Mouse (Mus musculus) ovary, postnatal 10 days (tissue): ENCODE measurements around the gene Nms.

ENCODE experiments used
- DNase-seq: peaks from one replicate; pipeline ENCODE4 v3.0.0; 2022; ENCODE audit warnings: low spot score

Gene Nms

DNA sequence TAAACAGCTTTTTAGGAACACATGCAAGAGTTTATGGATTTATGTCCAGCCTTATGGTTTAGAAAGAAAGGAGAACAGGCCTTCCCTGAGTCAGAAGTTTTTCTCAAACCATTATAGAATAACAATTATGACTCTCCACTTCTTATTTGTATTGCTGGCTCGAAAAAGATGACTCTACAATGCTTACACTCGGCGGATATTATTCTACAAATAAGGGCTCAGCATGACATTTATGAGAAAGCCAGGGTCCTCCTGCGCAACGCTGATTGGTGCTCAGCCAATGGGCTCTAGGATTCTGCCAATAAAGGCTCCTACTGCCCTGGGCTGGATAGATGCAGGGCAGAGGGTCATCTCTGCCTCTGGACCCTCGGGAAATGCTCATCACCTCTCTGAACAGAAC, at the start of gene Nms:
Nms (plus strand) TSS at position 301 of the 400 bp plus-strand sequence.
- DNase-seq, result no peak

GRCm38 (mm10) chr1:38891444-38891843, 47.5 kb upstream of the Nms start:
- DNase-seq, result no peak

DNA sequence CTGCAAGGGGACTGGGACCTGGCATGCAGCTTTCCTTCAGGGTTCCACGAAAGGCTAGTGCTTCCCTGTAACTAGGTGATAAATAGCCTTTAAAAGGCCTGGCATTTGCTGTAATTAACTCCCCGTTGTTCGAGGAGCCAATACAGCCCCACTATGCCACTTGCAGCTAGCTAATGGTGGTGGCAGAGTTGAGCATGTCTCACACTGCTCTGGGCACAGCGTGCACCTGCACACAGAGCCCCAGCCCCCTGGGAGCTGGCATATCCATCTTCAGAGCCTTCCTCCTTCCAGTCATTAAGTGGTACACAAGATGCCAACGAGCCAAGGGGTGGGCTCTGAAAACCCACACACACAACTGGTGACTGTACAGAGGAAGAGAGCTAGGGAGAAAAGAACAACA, 45.9 kb upstream of the Nms start:
- DNase-seq, result no peak

DNA sequence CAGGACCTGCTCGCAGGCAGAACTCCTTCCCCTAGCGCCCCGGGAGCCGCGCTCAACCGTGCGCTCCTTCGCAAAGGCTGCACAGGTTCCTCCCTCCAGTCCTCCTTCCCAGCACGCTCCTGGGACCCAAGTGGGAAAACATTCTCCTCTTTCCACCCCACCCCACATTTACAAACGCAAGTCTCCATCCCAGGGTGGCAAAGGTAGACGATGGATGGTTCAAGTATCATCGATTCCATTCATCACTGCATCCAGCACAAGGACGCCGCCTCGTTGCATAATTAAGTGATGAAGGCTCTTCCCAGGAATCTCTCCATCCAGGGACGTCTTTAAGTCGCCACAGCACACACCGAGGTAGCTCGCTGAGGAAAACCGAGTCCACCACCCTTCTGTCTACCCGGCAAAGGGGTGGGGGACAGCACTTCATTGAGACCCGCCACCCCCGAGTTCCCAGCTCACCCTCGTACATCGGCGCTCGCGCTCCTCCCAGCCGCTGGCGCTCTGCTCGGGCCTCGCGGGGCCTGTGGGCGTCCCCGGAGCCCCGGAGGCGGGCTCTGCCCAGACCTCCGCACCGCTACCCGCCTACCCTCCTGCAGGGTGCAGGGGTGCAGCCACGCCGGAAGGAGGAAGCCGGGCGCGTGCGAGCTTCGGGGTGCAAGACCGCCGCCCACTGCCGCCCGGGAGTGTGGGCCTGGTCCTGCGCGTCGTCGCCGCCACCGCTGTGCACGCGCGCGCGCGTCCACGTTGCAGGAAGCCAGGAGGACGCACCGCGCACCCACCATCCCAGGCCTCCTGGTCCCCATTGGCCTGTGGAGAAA, 41.3 kb upstream of the Nms start, which contains the start of gene Chst10:
Chst10 (minus strand) TSS at position 731 of the 818 bp plus-strand sequence.
- peak; percentile 31 for DNase-seq

DNA sequence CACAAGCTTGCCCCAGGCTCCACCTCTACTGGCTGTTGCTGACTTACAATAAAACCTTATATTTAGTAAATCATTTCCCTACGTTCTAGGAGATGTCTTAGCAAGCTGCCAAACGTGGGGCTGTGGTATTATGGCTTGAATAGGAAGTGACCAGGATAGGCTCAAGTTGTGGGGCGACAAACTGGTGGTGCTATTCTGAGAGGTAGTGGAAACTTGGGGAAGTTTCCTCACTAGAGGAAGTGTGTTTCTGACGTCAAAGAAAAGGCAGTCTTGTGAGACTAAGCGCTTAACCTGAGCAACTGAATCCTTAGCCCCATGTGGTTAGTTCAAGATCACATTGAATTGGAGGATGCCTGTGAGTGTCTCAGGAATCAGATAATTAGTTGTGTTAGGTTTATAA, 36.4 kb upstream of the Nms start:
- DNase-seq, result no peak

- DNase-seq, result no peak
These were observed 35.0 kb upstream of the Nms start for GRCm38 (mm10) chr1:38903985-38904384.

GRCm38 (mm10) chr1:38928996-38929395, 10.0 kb upstream of the Nms start:
- DNase-seq, result no peak

DNA sequence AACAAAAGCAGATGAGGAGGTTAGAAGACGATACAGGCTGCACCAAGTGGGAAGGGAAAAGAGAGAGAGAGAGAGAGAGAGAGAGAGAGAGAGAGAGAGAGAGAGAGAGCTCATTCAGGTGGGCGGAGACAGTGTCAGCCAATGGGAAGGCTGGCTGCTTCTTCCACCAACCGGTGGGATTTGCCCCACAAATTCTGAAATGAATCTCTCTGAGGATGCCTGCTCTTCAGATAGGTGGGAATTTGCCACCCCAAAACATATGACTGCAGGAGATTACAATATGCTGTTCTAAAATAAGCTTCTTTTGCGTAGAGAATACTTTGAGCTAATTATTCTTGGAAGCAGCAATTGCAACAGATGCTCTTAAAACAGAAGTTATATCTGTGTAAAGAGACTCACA, 9.5 kb upstream of the Nms start:
- no peak for DNase-seq

GRCm38 (mm10) chr1:38930767-38931166, 8.2 kb upstream of the Nms start:
- DNase-seq, result no peak

DNA sequence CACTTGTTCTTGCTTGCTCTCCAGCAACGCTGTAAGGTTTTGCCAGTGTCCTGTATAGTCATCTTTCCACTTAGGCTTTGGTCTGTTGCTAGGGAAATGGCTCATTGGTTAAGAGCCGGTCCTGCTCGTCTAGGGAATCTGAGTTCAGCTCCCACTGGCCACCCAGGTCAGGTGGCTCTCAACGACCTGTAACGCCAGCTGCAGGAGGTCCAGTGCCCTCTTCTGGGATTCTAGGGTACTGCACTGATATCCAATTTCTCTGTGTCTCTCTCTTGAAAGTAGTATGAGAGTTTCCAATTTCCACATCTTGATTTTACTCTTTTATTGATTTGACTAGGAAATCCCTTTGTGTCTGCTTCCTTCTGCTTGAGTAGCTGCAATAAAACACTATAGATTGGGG, 4.3 kb upstream of the Nms start:
- DNase-seq, result no peak

- DNase-seq, result no peak
These were observed 2.2 kb upstream of the Nms start for GRCm38 (mm10) chr1:38936780-38937179.

DNA sequence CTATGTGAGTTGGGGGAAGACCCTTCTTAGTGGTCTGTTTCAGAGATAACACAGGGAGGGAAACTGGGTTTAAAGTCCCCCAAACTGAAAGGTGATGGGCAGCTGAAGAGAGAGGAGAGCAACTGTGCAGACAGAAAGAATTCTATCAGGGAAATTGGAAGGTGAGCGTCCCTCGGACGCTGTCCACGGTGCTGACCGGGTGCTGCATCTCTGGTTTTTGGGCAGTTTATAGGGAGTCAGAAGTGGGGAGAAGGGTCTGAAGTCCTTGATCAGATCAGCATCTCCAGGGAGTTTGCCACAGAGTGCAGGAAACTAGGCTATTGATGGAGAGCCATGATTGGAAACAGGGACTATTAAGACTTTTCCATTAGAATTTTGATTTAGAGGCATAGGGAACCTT, 659 bp downstream of the Nms start:
- no peak for DNase-seq

DNA sequence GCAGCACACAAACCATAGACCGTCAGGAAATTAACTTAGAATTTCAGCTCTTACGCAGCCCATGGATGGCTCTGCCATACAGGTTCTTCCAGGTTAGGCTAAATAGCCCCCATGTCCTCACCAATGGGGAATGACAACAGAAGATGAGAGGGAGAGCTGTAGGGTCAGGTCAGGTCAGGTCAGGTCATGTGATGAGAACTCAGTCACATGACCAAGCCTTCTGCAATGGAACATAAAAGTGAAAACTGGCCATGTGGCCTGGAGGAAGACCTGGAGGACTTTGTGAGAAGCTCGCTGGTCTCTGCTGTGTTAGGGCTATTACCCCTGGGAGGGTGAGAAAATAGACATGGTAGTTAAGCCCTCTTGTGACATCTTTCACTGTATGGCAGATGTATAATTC, 17.5 kb downstream of the Nms start:
- DNase-seq, result no peak

GRCm38 (mm10) chr1:38969116-38969515, 30.2 kb downstream of the Nms start:
- DNase-seq, result no peak

GRCm38 (mm10) chr1:38971712-38972111, 32.8 kb downstream of the Nms start:
- DNase-seq, result no peak

DNA sequence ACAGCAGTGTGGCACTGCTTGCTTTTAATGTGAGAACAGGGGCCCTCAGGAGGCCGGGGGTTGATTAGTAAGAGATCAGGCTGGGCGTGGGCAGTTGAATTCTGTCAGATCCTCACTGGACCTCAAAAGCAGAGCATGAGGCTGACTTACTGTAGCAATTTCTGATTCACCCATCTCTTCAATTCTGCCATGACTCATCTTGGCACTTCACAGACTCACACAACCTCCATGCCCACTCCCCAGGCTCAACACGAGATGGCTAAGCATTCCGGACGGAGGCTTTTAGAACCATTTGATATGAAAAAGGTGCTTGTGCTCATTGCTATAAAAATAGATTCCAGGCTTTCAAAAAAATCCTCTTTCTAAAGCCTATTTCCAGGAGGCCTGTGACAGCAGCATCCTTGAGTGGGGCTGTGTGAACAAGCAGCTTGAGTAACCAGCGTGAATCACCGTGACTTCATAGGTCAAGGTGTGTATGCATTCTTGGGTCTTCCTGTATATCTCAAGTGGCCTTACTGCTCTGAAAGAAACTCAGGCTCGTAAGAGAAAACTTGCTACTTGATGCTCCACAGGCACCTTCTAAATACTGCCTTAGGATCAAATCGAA, 34.1 kb downstream of the Nms start:
- no peak for DNase-seq

- DNase-seq, result no peak
These were observed 41.0 kb downstream of the Nms start for GRCm38 (mm10) chr1:38979953-38980352.

GRCm38 (mm10) chr1:38983870-38984269, 44.9 kb downstream of the Nms start:
- DNase-seq, result no peak

DNA sequence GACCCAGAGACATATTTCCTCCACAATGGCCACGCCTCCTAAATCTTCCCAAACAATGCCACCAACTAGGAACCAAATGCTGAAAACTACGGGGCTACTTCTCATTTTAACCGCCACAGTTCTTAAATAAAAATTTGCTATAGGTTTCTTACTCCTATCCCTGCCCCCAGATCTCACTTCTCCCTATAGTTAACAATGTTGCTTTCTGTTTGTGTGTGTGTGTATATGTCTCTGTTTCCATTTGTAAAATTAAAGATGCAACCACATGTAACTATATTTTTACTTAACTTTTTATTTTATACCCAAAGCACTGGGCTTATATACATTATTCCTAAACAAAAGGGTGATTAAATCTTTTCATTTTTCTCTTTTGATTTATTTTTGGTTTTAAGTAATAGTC, 46.4 kb downstream of the Nms start, which contains the start of gene Pdcl3:
Pdcl3 (plus strand) TSS at position 301 of the 400 bp plus-strand sequence.
- DNase-seq, result no peak

DNA sequence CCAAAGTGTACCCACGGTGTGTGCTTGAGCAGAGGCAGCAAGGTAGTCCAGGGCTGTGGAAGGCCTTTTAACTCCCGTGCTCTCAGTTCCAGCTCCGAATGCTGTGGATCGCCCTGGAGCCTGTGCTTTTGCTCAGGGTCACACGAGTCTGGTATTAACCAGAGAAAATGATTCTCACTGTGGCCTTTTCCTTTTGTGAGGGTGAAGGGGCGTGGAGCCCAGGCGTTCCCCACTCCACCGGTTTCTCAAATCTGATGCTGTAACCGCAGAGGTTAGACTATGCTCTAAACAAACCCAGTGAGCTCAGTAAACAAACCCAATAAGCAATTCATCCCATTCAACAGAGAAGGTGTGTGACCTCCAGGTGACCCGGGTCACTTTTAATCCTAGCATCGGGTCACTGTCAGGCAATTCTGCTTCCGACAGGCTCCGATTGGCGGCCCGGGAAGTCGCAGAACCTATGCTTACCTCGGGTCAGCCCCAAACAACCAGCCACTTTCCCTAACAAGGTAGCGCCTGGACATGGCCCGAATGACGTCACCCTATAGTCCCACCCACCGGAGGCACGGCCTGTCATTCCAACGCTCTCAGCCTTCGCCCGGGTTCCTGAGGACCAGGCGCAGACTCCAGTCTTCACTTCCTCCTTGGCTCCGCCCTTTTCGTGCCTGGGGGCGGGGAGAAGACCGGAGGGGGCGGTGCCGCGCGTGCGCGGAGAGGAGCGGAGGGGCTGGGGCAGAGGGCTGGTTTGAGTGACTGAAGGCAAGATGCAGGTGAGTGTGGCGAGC, 48.3 kb downstream of the Nms start:
- peak; percentile 96 for DNase-seq

GRCm38 (mm10) chr1:38987865-38988211, 48.9 kb downstream of the Nms start:
- DNase-seq, result no peak

DNA sequence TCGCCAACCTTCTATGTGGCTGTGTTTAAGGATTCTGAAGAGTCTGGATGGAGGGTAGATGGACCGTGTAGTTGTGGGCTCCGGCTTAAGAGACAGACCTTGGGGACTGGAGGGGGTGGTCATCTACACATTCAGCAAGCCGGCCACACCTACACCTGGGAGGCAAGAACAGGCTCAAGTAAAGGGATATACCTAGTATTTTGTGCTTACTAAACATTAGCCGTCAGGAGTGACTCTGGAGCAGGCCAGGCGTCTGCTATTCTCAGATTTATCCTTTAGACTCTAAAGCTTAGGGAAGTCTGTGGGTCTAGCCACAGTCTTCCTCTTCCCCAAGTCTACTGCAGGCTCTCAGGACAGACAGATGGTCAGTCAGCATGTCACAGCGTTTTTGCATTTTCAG, 49.4 kb downstream of the Nms start:
- DNase-seq, result no peak

GRCm38 (mm10) chr1:38992365-38992764, 53.4 kb downstream of the Nms start:
- no peak for DNase-seq
